Mouse (Mus musculus) spleen, postnatal 10 days (tissue): ENCODE measurements around the gene Znhit6.

Experiments used
- DNase-seq, 2 experiments: peaks; one replicate each; pipeline ENCODE4 v3.0.0; 2021 to 2022; ENCODE audit warnings: low spot score in 2 of 2

The Znhit6 gene

DNA sequence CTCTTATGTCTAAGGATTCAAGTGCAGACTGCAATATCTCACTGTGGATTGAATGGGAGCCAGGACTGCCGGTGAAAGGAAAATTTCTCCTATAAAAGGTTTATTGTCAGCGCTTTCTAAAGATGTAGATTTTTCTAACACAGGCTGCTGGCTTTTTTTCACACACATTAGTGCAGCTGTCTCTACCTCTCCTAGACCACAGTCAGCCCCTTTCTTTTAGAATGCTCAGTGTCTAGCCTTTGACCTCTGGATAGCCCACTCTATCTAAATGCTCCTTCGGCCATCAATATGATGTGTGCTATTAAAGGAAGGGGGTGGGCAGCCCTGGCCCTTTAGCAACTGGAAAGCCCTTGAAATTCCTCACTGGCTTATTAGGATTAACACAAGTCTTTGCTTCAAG is 70.0 kb downstream of the Znhit6 start:
- DNase-seq, result no peak

DNA sequence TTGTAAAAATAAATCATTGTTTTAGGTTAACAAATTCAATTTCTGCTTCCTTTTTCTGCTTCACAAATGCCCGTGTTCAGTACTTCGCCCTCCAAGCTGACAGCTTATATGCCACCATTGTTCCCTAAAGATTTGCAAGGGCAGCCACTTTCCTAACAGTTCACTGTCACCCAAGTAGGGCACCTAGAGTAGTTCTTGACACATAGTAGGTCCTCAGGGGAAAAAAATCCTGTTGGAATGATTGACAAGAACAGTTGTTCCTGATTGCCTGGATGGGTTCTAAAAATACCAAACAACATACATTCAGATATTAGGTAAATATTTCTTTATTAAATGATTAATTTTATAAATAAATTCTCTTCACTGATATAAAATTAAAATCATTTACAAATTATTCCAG is 70.7 kb downstream of the Znhit6 start:
- no peak for DNase-seq

DNA sequence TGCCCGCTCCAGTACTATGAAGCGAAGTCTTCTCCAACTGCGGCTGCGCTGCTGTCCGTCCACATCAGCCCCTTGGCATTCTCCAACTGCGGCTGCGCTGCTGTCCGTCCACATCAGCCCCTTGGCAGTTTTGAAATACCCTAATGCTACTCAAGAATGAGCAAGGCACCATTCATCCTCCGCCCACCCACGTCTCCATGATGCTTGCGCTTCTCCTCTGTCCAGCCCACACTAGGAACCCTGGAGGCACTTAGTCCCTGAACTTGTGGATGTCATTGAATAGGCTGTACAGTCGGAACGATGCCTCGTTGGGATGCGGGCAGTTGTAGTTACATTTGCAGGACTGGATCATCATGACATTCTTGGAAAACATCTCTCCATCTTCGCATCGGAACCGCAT is 71.4 kb downstream of the Znhit6 start:
- DNase-seq, result no peak

DNA sequence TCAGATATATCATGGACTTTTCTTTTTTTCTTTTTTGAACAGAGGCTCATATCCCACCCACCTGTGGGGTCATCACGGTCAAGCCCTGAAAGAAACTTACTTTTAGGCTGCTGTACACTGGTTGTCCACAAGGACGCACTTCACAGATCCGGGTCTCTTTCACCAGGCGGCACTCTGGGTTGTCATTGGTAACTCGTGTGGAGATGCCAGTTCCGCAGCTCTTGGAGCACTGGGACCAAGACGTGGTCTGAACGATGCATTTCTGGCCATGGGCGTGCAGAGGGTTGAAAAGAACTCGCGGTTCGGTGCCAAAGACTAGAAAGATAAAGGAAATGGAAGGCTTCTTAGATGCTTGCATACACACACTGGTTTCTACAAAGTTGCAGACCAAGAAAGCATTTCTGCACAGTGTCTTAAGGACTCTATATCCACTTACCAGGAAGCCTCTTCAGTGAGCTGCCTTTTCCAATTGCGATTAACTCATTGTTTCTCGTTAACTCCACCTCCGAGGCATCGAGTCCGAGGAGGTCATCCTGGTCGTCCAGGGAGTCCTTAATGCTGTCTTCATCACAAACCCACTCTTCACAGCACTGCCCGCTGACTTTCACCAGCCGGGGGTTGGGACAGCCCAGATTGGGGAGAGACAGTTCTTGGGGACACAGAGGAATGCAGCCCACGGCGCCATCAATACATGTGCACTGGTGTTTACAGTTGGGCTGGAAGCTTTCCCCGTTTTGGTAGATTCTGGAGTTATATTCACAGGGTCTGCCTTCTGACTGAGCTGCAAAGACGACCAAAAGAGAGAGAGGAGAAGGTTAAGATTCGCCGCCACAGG is 72.3 kb downstream of the Znhit6 start:
- no peak for DNase-seq

DNA sequence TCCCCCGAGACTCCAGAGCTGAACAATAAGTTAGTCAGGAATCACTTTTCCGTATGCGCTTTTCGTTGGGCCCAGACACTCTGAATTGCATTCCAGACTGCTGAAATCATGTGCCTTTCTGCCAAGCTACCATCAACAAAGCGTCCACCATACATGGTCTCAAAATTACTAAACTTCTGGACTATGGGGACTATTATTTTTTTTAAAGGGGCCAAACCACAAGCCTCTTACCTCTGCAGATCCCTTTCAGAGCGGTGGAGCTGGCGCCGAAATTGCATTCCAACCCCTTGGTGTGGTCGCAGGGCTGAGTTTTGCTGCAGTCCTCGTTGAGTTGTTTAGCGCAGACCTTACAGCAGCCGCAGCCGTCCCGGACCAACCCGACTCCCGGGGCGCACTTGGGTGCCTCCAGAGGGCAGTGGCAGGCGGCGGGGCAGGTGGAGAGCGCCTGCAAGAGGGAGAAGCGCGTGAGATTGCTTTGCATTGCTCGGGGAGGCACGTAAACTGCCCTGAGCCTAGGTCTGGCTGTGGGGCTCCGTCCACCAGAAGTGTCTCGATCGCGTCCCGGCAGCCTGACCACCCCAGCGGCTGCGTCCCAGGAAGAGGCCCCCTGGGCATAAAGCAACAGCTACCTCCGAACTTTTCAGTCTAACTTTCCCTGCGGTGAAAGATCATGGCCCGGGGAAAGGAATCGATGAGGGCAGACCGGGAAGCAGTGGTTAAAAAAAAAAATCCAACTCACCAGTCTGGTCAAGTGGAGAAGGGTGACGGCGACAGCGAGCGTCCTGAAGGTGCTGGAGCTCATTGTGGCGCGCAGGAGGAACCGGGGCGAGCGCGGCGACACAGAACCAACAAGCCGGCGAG is 73.2 kb downstream of the Znhit6 start:
- no peak for DNase-seq

DNA sequence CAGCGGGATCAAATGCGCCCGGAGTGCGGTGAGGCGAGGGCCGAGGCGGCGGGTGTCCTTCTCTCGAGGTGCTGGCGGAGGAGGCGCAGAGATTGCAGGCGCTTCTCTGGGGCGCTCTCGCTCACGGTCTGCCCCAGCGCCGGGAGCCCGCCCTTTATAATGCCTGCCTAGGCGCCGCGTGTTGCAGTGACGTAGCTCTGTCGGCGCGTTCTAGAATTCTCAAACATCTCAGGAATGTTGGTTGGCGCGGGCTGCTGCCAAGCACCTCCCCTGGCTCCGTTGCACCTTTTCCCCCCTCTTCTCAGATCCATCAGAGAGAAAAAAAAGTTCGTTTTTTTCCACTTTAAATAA is 73.8 kb downstream of the Znhit6 start, which contains the start of gene Ccn1:
TSS of gene Ccn1 (minus strand) at position 130 of the 351 bp plus-strand sequence.
- no peak for DNase-seq

DNA sequence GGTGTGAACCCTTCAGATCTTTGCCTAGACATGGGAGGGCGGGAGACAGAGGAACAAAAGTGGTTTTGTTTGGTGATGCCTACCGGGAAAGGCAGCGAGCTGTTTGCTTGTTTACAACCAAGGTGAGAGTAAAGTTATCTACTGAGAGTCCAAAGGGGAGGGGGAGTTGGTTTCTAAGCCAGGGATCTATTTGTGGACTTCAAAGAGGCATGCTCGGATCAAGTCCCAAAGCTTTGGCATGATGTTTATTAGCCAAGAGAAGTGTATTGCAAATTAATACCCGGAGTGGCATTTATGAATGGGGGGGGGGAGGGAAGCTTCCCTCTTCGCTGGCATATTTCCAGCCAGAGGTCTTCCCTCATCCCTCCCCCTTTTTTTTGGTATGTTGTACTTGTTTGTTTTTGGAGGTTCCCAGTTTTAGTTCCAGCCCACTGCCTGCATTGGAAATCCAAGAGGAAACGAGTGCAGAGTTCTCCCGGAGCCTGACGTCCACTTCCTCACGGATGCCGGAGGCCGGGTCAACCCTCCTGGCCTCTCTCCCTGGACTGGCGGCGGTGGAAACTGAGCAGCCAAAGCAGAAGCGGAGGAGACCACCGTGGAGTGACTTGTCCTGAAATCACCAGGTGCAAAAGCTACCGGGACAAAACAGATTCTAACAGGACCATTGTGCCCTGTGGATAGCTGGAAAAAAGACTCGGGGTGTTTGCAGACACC is 74.5 kb downstream of the Znhit6 start:
- no peak for DNase-seq

DNA sequence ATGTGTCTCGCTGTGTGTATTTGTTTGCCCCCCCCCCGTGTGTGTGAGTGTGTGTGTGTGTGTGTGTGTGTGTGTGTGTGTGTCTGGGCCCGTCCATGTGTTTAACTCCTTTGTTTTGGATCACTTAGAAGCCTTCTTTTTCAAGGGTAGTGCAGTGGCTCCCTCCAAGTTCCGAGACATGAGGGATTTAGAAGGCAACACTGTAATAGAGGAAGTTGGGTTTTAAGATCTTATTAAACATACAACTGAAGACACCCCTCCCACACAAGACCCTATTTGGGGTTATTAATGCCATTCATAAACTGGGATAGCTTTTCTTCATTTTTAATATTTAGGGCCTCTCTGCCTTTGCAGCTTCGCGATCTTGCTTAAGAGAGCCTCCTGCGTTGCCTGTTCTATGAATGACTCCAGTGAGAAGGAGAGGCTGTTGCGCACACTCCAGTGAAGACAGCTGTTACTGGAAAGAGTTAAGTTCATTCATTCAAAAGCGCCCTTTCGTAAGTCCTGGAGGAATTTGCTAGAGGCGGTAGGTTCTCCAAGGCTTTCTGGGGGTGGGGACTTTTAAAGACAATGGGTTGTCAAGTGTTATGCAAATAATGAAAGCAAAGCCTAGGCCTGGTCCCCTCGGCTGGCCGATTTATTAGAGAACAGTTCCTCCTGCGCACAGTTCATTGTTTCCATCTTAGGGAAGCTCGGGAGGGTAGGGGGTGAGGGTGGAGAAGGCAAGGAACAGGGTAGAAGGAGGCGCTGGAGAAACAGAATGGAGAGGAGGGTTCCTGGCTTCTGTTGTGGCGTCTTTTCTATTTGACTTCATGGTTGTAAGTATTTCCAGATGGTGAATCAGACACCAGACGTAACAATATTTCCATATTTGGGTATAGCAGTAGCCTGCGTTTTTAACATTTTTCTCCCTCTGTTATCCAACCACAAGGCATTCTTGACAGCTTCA is 75.3 kb downstream of the Znhit6 start:
- DNase-seq, result no peak

DNA sequence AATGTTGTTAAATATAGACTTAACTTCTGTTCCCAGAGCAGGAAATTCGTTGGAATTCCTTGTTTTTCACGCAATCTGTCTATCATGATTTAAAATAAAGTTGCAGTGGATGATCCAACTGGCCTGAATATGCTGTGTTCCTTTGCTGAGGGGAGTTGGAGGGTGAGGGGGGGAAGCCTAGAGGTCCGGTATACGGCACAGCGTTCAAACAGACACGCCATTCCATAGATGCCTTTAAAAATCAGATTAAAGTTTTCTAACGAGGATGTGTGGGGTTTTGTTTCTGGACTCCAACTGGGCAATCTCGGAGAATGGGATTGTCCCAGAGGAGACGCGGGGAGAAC is 75.9 kb downstream of the Znhit6 start:
- DNase-seq, result no peak

DNA sequence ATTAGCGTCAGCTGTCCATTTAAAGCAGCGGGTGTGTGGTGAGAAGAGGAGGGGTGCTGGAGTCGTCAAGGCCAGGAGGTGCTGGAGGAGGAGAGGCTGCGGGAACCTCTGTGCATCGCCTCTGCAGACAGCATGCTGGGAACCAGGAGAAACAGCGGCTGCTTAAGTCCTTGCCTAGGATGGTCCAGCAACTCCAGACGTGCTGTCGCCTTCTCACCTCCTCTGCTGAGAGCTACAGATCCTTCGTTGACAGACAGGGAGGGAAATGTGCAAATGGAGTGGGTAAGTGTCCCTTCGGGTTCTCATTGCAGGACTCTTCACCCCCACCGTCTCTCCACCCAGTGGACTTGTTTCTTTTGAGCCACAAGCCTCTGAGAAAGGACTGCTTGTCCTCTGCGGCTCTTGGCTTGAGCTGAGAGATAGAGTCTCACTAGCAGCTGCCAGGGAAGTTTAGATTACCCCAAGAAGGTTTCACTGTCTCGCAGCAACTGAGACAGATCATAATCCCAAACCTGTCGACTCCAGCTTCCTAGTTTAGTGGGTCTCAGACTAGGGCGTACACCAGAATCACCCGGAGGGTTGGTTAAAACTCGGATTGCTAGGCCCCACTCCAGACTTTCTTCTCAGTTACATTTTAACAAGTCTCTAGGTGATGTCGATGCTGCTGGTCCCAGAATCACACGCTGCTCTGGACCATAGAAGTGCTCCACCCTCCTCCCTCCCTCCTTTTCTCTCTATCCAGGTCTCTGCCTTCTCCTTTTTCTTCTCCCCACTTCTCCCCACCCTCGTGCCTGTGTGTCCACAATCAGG is 76.5 kb downstream of the Znhit6 start:
- no peak for DNase-seq

DNA sequence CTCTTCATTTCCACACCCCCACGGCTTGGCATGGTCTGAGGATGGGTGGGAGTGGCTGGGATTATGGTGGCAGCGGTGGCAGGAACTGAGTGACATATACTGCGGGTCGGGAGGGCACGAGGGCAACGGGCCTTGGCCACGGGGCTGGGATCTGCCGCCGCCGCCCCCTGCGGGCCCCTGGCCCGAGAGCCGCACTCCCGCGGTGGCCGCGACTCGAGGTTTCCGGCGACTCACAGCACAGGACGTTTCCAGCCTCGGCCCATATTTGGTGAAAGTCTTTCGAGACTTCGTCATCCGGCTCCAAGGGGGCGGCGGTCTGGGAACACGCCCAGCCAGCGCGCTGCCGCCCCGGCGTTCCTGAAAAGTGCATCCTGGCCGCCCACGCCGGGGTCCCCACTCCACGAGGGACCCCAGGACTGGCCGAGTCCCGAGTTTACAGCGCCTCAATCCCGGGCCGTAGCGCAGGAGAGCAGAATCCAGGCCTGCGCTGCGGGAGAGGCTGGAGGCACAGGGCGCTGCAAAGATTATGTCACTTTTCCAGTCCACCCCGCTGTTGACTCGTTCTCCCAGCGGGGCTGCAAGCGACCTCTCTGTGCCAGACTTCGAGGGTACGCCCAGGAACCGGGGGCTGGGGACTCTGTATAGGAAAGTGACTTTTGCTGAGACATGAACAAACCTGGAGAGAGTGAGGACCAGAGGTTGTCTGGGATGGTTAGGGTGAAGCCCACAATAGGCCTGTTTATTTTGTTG is 77.4 kb downstream of the Znhit6 start:
- DNase-seq, result peak in 1 of 2 experiments; percentile 33

DNA sequence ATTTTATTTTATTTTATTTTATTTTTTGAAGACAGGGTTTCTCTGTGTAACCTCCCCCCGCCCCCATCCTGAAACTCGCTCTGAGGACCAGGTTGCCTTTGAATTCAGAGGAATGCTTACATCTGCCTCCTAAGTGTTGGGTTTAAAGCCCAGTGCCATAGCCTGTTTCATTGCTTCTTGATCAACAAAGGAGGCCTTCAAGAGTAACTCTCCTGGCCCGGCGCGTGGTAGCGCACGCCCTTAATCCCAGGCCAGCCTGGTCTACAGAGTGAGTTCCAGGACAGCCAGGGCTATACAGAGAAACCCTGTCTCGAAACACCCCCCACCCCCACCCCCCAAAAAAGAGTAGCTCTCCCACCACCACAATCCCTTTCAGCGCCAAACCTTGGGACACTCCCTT is 78.0 kb downstream of the Znhit6 start:
- no peak for DNase-seq
